Mouse (Mus musculus) bone marrow macrophage, adult 2 months (primary cell): ENCODE results near the gene Nos1.

Experiments
- CTCF ChIP-seq: IDR thresholded peaks from 2 replicates; pipeline ENCODE4 v1.5.1; 2012; ENCODE audit warnings: low read depth, mild to moderate bottlenecking, low read length, moderate library complexity
- POLR2A ChIP-seq: IDR thresholded peaks from 2 replicates; pipeline ENCODE4 v1.6.1; 2012; ENCODE audit warnings: mild to moderate bottlenecking, low read depth, low read length, borderline replicate concordance

- no peak for TF ChIP-seq CTCF
- no peak for TF ChIP-seq POLR2A
These were observed 85.0 kb downstream of the Nos1 start for GRCm38 (mm10) chr5:117865876-117866275.
